Mouse (Mus musculus) liver, embryonic 14.5 days (tissue): Measurements from ENCODE around the gene Trir.

ENCODE experiments used
- CTCF ChIP-seq: IDR thresholded peaks from 2 replicates; pipeline ENCODE4 v1.5.1; 2016; ENCODE audit warnings: antibody characterized with exemption, low read depth, control low read depth
- EP300 ChIP-seq: IDR thresholded peaks from 2 replicates; pipeline ENCODE4 v1.6.1; 2016; ENCODE audit warnings: antibody characterized with exemption, low read depth

GRCm38 (mm10) chr8:84981644-84982498, 44.8 kb upstream of the Trir start:
- TF ChIP-seq EP300 (no peak), CTCF (no peak)
